Mouse (Mus musculus): ENCODE measurements around the gene Adcy1.

DNA sequence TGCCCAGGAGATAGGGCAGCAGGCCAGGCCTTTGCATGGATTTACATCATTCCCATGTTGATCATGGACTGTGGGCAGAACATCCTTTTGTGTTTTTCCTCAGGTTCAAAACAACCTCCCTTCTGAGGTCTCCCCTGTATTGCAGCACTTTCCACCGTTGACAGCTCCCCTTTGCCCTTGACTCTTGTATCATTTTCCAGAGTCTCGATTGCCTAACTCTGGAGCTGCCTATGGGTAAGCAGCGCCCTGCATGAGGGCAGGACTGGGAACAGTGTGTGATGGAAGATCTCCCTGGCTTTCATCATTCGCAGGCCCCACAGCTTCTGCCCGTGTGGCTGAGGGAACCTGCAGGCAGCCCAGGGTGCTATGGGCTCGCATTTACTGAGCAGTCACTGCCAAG, 129.4 kb downstream of the Adcy1 start:
- TF ChIP-seq MAFK (IDR thresholded peaks at IDR 0.05; ENCODE audit: insufficient replicate concordance, low read length), result no peak
- TF ChIP-seq POLR2A (IDR thresholded peaks at IDR 0.05; ENCODE audit: low read depth, low read length), result no peak
- no peak for TF ChIP-seq MEF2A (IDR thresholded peaks at IDR 0.05; ENCODE audit: borderline replicate concordance, low read depth, low read length)
- no peak for TF ChIP-seq UBTF (IDR thresholded peaks at IDR 0.05; ENCODE audit: low read depth, low read length)
- TF ChIP-seq ZNF384 (IDR thresholded peaks at IDR 0.05; ENCODE audit: low read depth, low read length), result no peak
- no peak for TF ChIP-seq CTCF (conservative IDR thresholded peaks at IDR 0.05 in 1 of 2, IDR thresholded peaks at IDR 0.05 in 1 of 2; ENCODE audit: low read depth in 2 of 2, low read length in 2 of 2)
- TF ChIP-seq USF1 (IDR thresholded peaks at IDR 0.05; ENCODE audit: low read depth, low read length), result no peak
- TF ChIP-seq MAX (IDR thresholded peaks at IDR 0.05; ENCODE audit: low read length), result no peak
- TF ChIP-seq CHD2 (IDR thresholded peaks at IDR 0.05; ENCODE audit: low read length), result no peak
- TF ChIP-seq KAT2A (IDR thresholded peaks at IDR 0.05; ENCODE audit: insufficient replicate concordance, low read length), result no peak
- TF ChIP-seq RAD21 (IDR thresholded peaks at IDR 0.05; ENCODE audit: low read depth, low read length), result no peak
- TF ChIP-seq ZC3H11A (IDR thresholded peaks at IDR 0.05; ENCODE audit: low read depth, low read length), result no peak
